Mouse (Mus musculus): ENCODE measurements around the gene Akain1.

Akain1 gene

GRCm38 (mm10) chr17:69479261-69479660 is 40.1 kb downstream of the Akain1 start:
- no peak for DNase-seq (ENCODE audit: low read depth)

GRCm38 (mm10) chr17:69487116-69487515 is 48.0 kb downstream of the Akain1 start:
- no peak for DNase-seq (ENCODE audit: low read depth)

DNA sequence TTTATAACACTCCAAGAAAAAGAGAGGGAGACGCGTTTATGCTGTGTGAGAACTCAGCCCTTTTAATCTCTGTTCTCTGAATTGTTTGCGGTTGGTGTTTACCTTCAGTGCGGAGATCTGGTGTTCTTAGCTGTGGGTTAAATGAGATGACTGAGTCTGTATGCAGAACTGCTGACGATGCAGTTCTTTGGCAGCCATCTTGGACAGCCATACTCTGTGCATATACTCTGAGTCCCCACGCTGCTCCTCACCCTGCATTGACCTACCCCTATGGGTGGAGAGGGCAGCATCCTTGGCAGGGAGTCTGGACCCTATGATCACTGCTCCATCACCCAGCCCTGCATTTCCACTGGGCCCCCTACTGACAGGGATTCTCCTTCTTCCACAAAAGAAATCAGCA is 48.8 kb downstream of the Akain1 start:
- DNase-seq (ENCODE audit: low read depth) = no peak

DNA sequence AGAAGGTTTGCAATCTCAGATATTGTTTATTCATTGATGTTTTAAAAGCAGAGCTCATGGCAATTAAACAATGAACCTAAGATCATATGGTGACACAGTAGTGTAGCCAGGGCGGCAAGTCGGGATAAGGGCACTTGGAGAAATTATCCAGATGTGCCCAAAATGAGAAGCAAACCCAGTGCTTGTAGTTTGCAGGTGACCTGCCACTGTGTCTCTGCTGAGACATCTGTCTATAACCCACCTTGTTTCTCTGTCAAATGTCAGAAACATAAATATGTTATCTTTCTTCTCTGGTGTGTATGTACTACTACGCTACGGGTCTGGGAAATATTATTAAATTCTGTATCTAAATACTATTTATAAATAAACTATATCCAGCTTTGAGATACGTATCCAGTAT is 49.7 kb downstream of the Akain1 start:
- no peak for DNase-seq (ENCODE audit: low read depth)

- DNase-seq (ENCODE audit: low read depth) = no peak
Measured at GRCm38 (mm10) chr17:69492368-69492767, 53.2 kb downstream of the Akain1 start.

DNA sequence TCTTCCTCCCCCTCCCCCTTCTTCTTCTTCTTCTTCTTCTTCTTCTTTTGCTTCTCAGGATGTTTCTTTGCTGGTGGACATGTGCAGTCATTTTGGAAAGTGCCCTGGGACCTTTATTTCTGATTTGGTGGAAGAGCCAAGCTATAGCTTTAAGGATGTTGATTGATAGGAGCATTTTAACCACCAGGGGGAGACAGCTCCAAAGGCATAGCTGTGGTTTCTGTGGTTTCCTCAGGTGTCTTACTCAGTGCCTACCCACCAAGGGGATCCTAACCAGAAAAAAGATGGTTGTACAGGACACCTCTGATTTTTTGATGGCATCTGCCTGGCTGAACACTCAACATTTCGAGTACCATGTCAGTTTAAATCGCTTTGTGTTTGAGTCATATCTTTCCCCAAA is 56.4 kb downstream of the Akain1 start:
- DNase-seq (ENCODE audit: low read depth) = peak; percentile 47

DNA sequence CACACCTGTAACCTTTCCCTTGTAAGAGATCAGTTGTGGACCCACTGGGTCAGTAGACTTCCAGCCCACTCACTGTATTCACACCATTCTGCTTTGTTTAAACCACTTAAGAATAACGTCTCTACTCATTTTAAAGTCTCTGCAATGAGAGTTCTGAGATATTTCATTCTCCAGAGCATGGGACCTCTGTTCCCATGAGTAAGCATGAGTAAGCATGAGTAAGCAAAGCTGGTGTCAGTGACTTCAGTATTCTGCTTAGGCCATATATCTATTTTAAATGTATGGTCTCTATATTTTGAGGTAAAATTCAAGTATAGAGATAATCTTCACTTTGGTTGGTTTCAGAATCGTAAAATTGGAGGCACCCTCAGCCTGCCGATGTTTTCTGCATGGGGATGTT is 57.0 kb downstream of the Akain1 start:
- DNase-seq (ENCODE audit: low read depth) = peak; percentile 39

DNA sequence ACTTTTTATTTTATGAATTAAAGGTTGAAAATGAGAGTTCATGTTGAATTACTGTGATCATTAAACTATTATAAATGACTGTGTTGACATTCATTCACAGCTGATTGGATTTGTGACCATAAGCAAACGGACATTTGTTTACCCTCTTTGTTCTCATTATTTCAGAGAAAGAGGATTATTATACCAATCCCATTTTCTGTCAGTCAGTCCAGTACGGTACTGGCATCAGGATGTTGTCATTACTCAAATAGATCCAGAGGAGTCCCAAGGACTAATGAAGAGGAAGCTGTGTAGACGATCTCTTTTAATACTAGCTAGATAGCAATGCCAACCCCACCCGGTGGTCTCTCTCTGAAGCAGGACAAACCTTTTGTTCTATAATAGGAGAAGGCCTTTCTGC is 58.2 kb downstream of the Akain1 start:
- DNase-seq (ENCODE audit: low read depth) = no peak

GRCm38 (mm10) chr17:69498913-69499312 is 59.8 kb downstream of the Akain1 start:
- DNase-seq (ENCODE audit: low read depth) = peak; percentile 34

DNA sequence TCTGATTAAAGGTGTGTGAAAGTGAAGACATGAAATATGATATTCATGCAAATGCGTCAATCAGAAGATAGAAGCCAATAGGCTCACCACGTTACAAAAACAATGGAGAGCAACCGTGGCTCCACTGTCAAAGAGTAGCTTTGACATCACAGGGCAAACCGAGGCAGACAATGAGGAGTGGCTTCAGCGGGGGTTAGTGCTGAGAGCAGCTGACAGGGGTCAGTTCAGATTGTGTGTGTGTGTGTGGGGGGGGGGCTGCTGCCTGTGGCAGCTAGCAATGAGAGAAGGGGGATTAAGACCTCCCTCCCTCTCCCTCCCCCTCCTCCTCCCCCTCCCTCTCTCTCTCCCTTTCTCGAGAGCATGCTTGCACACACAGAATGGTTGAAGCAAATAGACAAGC is 60.3 kb downstream of the Akain1 start:
- DNase-seq (ENCODE audit: low read depth) = no peak

DNA sequence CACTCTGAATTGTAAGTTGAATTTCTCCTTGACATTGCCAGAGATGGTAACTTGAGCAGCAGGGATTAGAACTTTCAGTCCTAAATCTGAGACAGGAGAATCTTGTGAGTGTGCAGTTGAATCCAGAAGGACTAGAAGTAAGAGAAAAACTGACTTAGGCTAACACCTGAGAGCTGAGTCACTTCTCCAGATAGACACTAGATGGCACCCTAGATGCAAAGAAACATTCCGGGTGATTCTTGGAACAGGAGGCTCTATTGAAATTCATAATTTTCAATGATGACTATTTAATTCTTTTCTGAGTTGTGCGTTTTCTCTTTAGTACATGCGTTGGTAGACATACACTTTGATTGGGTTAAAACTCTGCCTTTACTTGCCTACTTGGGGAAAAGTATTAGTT is 66.9 kb downstream of the Akain1 start:
- peak; percentile 44 for DNase-seq (ENCODE audit: low read depth)

- no peak for DNase-seq (ENCODE audit: low read depth)
Measured at GRCm38 (mm10) chr17:69516344-69516907, 77.3 kb downstream of the Akain1 start.

- DNase-seq (ENCODE audit: low read depth) = no peak
Measured at GRCm38 (mm10) chr17:69531472-69531871, 92.3 kb downstream of the Akain1 start.

Data from 416B (cell line).